Mouse (Mus musculus) erythroblast, adult 5-6 weeks (primary cell): ENCODE data around the gene P3h4. TPM values are rescaled to one million over a fixed set of nuclear protein-coding genes. Genes with fewer than 3 reads are reported as not detected.

Source experiments
- ATAC-seq: replicated peaks from 2 replicates; pipeline ENCODE4 v1.8.0; 2016; ENCODE audit warnings: moderate number of reproducible peaks, mild to moderate bottlenecking, moderate TSS enrichment, inconsistent platforms; ENCODE audit not compliant: poor library complexity, low FRiP score, severe bottlenecking
- total RNA-seq, 2 experiments: library from RNA; stranded (forward) in 1 of 2; stranded (reverse) in 1 of 2; fragments of 150-400 nt in 1 of 2; fragments of 200-764, 138-1000 nt in 1 of 2; gene quantifications; 2 replicates each; pipeline versions ENCODE4 v1.2.3 to v1.2.4; 2015 to 2017; ENCODE audit warnings: low replicate concordance in 2 of 2

The P3h4 gene
- total RNA-seq, 2 experiments from 2014 or later = not detected

DNA sequence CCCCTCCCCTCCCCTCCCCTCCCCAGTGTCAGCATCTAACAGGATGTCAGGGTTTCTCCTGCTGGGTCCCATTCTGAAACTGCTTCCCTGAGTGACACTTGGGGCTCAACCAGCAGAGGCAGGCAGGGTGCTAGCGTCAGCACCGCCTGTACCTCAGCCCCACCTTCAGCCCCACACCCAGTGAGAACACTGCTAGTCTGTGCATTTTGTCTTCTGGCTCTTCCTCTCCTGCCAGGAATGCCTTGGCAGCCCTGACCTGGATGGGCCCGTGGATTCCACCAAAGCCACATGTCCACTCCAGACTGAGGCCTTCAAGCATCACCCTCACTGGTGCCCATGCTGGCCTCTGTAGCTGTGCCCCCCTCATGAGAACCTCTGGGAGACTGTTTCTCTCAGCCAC, 5.0 kb downstream of the P3h4 start:
- ATAC-seq = no peak

DNA sequence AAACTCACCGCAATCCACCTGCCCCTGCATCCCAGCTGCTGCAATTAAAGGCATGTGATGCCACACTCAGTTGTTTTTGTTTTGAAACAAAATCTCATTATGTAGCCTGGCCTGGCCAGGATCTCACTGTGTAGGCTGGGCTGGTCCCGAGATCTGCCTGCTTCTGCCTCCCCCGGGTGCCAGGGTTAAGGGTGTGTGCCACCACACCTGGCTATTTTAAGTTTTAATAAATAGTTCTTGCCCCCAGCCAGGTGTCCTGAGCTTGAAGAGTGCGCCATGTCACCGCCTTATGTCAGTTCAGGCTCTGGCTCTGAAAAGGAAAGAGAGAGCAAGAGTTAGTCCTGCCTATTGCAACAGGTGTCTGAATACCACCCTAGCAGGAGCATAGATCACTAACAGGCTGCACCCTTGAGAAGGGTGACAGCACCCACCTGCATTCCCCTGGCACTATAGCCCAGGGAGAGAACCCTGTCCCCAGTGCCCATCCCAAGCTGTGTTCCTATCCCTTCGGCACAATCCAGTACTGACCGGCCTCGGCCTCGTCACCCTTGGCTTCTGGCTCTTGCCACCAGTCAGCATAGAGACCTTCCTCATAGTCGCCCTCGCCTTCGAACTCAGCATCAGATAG, 5.7 kb downstream of the P3h4 start:
- ATAC-seq = no peak

DNA sequence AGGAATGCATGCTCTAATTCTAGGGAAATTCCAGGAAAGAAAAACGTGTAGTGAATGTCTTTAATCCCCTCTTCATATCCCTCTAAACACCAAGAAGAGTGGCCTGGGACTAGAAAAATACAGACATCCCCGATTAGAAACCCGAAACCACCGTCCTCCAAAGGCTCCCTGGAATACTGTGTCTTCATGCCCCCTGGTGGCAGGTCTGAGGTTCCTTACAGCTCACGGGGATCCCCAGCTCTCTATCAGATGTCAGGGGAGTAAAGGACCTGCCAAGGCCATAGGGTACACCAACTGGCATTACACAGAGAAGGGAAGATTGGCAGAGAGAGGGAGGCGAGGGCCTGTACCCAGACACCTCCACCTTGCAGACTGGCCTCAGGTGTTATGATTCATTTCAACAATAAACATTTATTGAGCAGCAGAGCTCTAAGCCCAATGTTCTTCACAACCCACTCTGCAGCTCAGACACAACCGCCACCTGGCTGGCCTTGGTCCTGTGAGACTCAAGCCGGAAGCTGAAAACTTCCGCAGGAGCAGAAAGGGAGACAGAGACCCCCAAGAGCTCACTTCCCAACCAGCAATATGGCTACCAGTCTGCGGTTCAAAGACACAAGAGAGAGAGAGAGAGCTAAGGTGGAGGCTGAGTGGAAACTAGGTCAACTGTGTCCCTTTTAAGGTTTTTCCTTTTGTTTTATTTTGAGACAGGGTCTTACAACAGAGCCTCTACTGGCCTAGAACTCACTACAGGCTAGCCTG, 6.4 kb downstream of the P3h4 start:
- no peak for ATAC-seq

- ATAC-seq = no peak
These were observed 7.5 kb downstream of the P3h4 start for GRCm38 (mm10) chr11:100406995-100407705.

GRCm38 (mm10) chr11:100406273-100406672, 8.4 kb downstream of the P3h4 start:
- ATAC-seq = no peak

GRCm38 (mm10) chr11:100404456-100405074, 10.1 kb downstream of the P3h4 start:
- no peak for ATAC-seq

- ATAC-seq = no peak
These were observed 11.0 kb downstream of the P3h4 start for GRCm38 (mm10) chr11:100403445-100404134.

DNA sequence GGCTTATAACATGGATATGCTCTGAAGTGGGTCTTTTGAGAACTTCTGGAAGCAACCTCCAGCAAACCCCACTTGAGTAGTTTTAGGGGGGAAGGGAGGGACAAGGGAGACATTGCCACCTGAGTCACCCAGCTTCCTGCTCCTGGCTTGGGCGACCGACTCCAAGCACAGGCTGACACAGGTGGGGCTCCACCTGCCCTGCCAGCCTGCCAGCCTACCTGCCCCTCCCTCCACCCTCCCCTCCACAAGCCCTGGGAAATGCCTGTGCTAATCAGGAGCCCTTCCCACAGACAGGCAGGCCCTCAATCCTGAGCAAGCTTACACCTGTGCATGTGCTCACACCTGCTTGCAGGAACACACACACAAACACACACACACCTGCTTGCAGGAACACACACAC, 12.0 kb downstream of the P3h4 start:
- ATAC-seq = no peak

- ATAC-seq = no peak
These were observed 12.4 kb downstream of the P3h4 start for GRCm38 (mm10) chr11:100402240-100402639.

DNA sequence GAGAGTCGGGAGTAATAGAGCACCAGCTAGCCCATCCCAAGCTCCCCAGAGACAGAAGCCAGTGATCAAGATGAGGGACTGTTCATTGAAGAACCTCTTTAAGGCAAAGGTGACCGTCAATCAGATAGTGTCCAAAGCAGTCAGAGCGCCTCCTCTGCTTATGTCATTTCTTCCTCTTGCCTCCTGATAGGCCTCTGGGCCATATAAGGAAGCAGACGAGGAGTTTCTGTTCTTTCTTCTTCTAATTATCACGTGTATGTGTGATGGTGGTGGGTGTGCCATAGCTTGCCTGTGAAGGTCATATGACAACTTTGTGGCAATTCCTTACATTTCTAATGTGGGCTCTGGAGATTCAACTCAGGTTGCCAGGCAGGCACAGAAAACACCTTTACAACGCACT, 13.8 kb downstream of the P3h4 start:
- ATAC-seq = no peak

DNA sequence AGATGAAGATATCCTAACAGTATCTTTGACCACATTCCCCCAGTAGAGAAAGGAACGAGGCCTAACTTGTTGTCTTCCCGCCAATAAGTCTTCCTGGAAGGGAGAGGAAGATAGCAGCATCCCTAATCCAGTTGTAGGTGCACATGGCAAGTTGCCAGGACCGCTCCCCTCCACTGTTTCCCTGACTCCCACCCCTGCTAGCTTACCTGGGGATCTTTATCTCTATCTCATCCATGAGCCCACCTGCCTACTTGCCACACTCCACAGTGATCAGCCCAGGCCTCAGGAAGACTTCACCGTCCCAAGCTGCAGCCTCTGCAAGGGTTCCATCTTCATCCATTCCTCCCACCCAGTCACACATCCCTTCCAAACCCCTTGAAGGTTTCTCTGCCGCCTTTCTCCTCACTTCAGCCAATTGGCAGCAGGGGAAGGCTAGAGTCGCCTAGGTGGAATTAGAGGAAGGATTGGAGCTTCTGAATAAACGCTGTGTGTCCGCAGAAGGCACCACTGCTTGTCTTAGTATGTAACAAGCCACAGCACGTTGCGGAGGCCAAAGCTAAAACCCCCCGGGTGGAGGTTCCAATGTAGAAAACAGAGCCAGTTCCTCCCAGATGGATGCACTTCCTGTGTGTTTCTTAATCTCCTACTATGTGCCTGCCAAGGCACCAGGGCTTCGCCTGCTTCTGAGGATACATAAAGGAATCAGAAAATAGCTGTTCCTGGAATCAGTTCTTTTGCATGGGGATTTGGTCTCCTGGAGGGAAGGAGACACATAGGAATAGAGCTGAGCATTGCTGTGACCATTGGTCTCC, 14.7 kb downstream of the P3h4 start:
- no peak for ATAC-seq

DNA sequence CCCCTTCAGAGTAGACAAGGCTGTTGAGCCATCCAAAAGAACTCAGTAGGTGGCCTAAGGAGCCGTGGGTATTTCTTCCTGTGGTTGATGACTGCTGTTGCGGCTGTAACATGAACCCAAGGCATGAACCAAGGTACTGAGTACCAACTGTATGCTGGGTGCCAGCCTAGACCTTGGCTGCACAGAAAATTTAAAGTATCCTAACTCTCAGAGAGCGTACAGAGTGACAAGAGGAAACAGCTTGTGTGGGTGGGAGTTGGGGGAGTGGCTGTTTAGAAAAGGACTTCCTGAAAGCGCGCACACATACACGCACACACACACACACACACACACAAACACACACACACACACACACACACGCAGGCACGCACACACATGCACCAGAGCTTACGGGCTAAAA, 15.3 kb downstream of the P3h4 start:
- ATAC-seq = no peak

- ATAC-seq = no peak
These were observed 16.1 kb downstream of the P3h4 start for GRCm38 (mm10) chr11:100398517-100398916.

GRCm38 (mm10) chr11:100397600-100398389, 16.8 kb downstream of the P3h4 start, which contains the start of gene Jup:
Gene Jup, minus strand, starts transcription at chr11:100397763.
- 0 out of 2 replicates have a peak, but pooled peaks have one; percentile 29 for ATAC-seq

- ATAC-seq = no peak
These were observed 17.6 kb downstream of the P3h4 start for GRCm38 (mm10) chr11:100396886-100397599.

DNA sequence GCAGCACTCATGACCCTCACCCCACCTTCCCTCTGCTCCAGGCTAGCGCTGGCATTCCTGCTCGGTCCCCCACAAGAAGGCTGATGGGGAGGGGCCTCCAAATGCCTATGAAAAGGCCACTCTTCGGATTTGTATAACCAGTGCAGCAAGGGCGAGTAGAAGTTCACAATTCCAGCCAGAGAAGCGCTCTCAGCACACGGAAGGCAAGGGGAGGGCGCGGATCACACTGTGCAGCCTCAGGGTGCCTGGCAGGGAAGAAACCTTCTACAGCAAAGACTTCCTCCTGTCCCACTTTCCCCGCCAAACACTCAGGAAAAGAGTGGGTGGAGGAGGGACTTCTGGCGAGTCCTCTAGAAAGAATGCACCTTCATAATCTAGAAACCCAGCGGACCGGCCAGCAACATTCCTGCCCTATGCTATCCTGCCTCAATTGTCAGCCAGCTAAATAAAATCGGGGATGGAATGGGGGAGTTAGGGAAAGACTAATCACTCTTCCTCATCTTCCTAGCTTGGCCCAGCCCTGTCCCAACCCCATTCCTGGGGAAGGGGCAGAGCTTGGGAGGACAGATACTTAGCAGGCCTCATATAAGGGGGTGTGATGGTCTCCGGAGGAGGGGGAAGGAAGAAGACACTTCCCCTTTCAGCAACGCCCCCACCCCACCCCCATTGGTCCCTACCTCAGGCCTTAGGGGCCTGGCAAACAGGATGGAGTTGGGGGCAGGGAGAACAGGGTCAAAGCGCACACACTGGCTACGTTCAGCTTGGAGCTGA, 18.6 kb downstream of the P3h4 start:
- ATAC-seq = no peak

DNA sequence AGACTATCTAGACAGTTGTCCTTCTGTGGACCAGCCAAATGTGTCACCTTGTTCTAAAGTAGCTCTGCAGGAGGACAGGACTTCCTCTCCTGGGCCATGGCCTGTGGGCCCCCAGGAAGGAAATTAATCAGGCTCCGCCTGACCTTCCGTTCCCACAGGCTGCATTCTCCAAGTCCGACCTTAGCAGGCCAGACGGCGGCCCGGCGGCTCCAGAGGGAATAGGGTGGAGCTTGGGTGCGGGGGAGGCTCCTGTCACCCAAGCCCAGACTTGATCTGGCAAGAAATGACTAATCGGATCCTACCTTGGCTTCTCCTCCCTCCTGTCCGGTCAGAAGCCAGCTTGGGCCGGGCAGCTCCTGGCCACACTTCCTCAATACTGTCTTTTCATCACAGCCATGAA, 19.4 kb downstream of the P3h4 start:
- no peak for ATAC-seq
